Mouse (Mus musculus): ENCODE results near the gene Slc4a8. TPM values are rescaled to one million over a fixed set of nuclear protein-coding genes. Genes with fewer than 3 reads are reported as not detected.
A peak's percentile ranks its signal among the peaks of the same experiment; 100 is the strongest.

Gene Slc4a8
- total RNA-seq, 2 experiments from 2014 or later, result 0.09 to 1.3 TPM

GRCm38 (mm10) chr15:100821824-100822223 lies 60.3 kb downstream of the Slc4a8 start:
- ATAC-seq (replicated peaks; ENCODE audit: low FRiP score, poor library complexity, severe bottlenecking), result no peak

GRCm38 (mm10) chr15:100822370-100822769 lies 60.8 kb downstream of the Slc4a8 start:
- peak; percentile 40; the same call in 1 of the 2 replicates for ATAC-seq (replicated peaks; ENCODE audit: low FRiP score, poor library complexity, severe bottlenecking)

- ATAC-seq (replicated peaks; ENCODE audit: low FRiP score, poor library complexity, severe bottlenecking), result no peak
Observed at GRCm38 (mm10) chr15:100825249-100825856, 63.8 kb downstream of the Slc4a8 start.

GRCm38 (mm10) chr15:100826076-100826475 lies 64.5 kb downstream of the Slc4a8 start:
- no peak for ATAC-seq (replicated peaks; ENCODE audit: low FRiP score, poor library complexity, severe bottlenecking)

GRCm38 (mm10) chr15:100829775-100830174 lies 68.2 kb downstream of the Slc4a8 start:
- no peak for ATAC-seq (replicated peaks; ENCODE audit: low FRiP score, poor library complexity, severe bottlenecking)

- ATAC-seq (replicated peaks; ENCODE audit: low FRiP score, poor library complexity, severe bottlenecking), result no peak
Observed at GRCm38 (mm10) chr15:100830682-100831081, 69.1 kb downstream of the Slc4a8 start.

GRCm38 (mm10) chr15:100832144-100832543 lies 70.6 kb downstream of the Slc4a8 start:
- no peak for ATAC-seq (replicated peaks; ENCODE audit: low FRiP score, poor library complexity, severe bottlenecking)

- ATAC-seq (replicated peaks; ENCODE audit: low FRiP score, poor library complexity, severe bottlenecking), result no peak
Observed at GRCm38 (mm10) chr15:100832784-100833183, 71.2 kb downstream of the Slc4a8 start.

GRCm38 (mm10) chr15:100836729-100837128 lies 75.2 kb downstream of the Slc4a8 start:
- ATAC-seq (replicated peaks; ENCODE audit: low FRiP score, poor library complexity, severe bottlenecking), result no peak

GRCm38 (mm10) chr15:100838607-100839207 lies 77.2 kb downstream of the Slc4a8 start:
- no peak for ATAC-seq (replicated peaks; ENCODE audit: low FRiP score, poor library complexity, severe bottlenecking)

GRCm38 (mm10) chr15:100844336-100844735 lies 82.8 kb downstream of the Slc4a8 start:
- no peak for ATAC-seq (replicated peaks; ENCODE audit: low FRiP score, poor library complexity, severe bottlenecking)

GRCm38 (mm10) chr15:100845049-100845879 lies 83.7 kb downstream of the Slc4a8 start:
- ATAC-seq (replicated peaks; ENCODE audit: low FRiP score, poor library complexity, severe bottlenecking), result no peak; the same call in 1 of the 2 replicates

GRCm38 (mm10) chr15:100847193-100847592 lies 85.6 kb downstream of the Slc4a8 start:
- no peak for ATAC-seq (replicated peaks; ENCODE audit: low FRiP score, poor library complexity, severe bottlenecking)

GRCm38 (mm10) chr15:100857586-100857985 lies 96.0 kb downstream of the Slc4a8 start:
- no peak for ATAC-seq (replicated peaks; ENCODE audit: low FRiP score, poor library complexity, severe bottlenecking)

GRCm38 (mm10) chr15:100860856-100861255 lies 99.3 kb downstream of the Slc4a8 start:
- no peak for ATAC-seq (replicated peaks; ENCODE audit: low FRiP score, poor library complexity, severe bottlenecking)

GRCm38 (mm10) chr15:100865556-100865955 lies 104.0 kb downstream of the Slc4a8 start:
- ATAC-seq (replicated peaks; ENCODE audit: low FRiP score, poor library complexity, severe bottlenecking), result no peak

- ATAC-seq (replicated peaks; ENCODE audit: low FRiP score, poor library complexity, severe bottlenecking), result no peak
Observed at GRCm38 (mm10) chr15:100869558-100869957, 108.0 kb downstream of the Slc4a8 start, which contains the start of gene Scn8a. Gene Scn8a (plus strand): TSS chr15:100869858.

GRCm38 (mm10) chr15:100870001-100870774 lies 108.6 kb downstream of the Slc4a8 start:
- no peak for ATAC-seq (replicated peaks; ENCODE audit: low FRiP score, poor library complexity, severe bottlenecking)

- ATAC-seq (replicated peaks; ENCODE audit: low FRiP score, poor library complexity, severe bottlenecking), result no peak
Observed at GRCm38 (mm10) chr15:100870775-100871106, 109.2 kb downstream of the Slc4a8 start.
